Mouse (Mus musculus): ENCODE measurements at regions not wholly inside any gene's neighbourhood (a gene's known extent, or its start where the extent isn't known, plus 50 kb on each side); places are given as distances from the start of the nearest gene placed in this dataset.

- Histone ChIP-seq H3K36me3 (ENCODE audit: control insufficient read depth, insufficient read depth) (no peaks in the 10 kb centered on the region), H3ac (ENCODE audit: control insufficient read depth, insufficient read length, low read depth) (no peak overlapping the region), H3K4me3 (ENCODE audit: insufficient read depth, poor library complexity, severe bottlenecking) (no peak overlapping the region), H3K79me3 (ENCODE audit: low read depth) (no peaks in the 10 kb centered on the region), H3K27me3 (ENCODE audit: control insufficient read depth, insufficient read depth, insufficient read length) (no peaks in the 10 kb centered on the region), H3K79me2 (ENCODE audit: control insufficient read depth, insufficient read depth) (no peaks in the 10 kb centered on the region)
- TF ChIP-seq MYOG (IDR thresholded peaks at IDR 0.05; ENCODE audit: control insufficient read depth, extremely low read depth, insufficient read length), result no peak
- no peak for TF ChIP-seq MYOD1 (IDR thresholded peaks at IDR 0.05; ENCODE audit: control insufficient read depth, insufficient read length, low read depth)
- TF ChIP-seq CTCF (IDR thresholded peaks at IDR 0.05; ENCODE audit: control insufficient read depth, insufficient read depth, insufficient read length), result no peak
- TF ChIP-seq FOSL1 (IDR thresholded peaks at IDR 0.05; ENCODE audit: insufficient read depth, low read length, poor library complexity, severe bottlenecking), result no peak
- no peak for TF ChIP-seq USF1 (IDR thresholded peaks at IDR 0.05; ENCODE audit: low read depth)
- no peak for TF ChIP-seq MAX (IDR thresholded peaks at IDR 0.05)
- no peak for TF ChIP-seq CEBPB (IDR thresholded peaks at IDR 0.05; ENCODE audit: low read depth)
These were observed 368.8 kb upstream of the Rack1 start for GRCm38 (mm10) chr11:48431316-48431715.

DNA sequence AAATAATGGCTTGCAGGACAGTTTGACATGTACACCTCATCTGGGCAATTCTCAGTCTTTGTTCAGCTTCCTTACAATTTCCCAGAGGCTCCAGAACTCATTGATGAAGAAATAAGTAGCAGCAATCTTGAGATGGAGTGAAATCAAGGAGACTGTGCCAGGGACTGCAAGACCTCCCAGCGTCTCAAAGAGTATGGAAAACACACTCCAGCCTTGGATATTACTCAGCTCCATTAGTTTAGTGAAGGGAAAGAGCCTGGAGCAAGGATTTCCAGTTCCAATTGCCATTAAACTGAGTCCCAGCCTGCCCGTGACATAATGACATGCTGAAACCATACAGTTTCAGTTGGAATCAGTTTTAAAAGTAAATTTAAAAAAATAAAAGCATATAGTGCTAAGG is 372.7 kb upstream of the Rack1 start:
- Histone ChIP-seq H3K79me3 (ENCODE audit: low read depth) (no peaks in the 10 kb centered on the region), H3K79me2 (ENCODE audit: control insufficient read depth, insufficient read depth) (no peaks in the 10 kb centered on the region), H3K27me3 (ENCODE audit: control insufficient read depth, insufficient read depth, insufficient read length) (no peaks in the 10 kb centered on the region), H3K36me3 (ENCODE audit: control insufficient read depth, insufficient read depth) (no peaks in the 10 kb centered on the region), H3K4me3 (ENCODE audit: insufficient read depth, poor library complexity, severe bottlenecking) (no peak overlapping the region), H3ac (ENCODE audit: control insufficient read depth, insufficient read length, low read depth) (no peak overlapping the region)
- TF ChIP-seq USF1 (IDR thresholded peaks at IDR 0.05; ENCODE audit: low read depth), result no peak
- TF ChIP-seq MAX (IDR thresholded peaks at IDR 0.05), result no peak
- TF ChIP-seq FOSL1 (IDR thresholded peaks at IDR 0.05; ENCODE audit: insufficient read depth, low read length, poor library complexity, severe bottlenecking), result no peak
- no peak for TF ChIP-seq CEBPB (IDR thresholded peaks at IDR 0.05; ENCODE audit: low read depth)
- no peak for TF ChIP-seq MYOD1 (IDR thresholded peaks at IDR 0.05; ENCODE audit: control insufficient read depth, insufficient read length, low read depth)
- no peak for TF ChIP-seq CTCF (IDR thresholded peaks at IDR 0.05; ENCODE audit: control insufficient read depth, insufficient read depth, insufficient read length)
- TF ChIP-seq MYOG (IDR thresholded peaks at IDR 0.05; ENCODE audit: control insufficient read depth, extremely low read depth, insufficient read length), result no peak

DNA sequence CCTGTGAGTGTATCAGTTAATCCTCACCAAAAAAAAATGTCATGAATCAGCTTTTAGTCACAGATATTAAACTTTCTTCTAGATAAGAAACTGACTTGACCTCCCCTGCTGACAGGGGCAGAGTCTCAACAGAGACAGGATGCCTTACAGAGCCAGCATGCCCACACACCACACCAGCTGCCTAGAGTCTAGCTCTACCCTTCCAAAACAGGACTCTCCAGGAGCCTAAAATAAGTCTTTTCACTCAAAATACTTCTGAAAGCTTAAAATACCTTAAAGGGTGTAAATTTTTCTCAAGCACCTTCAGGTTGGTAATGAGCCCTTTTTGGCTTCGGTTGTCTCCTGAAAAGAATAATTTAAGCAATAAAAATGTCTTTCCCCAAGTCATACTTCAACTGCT is 373.7 kb upstream of the Rack1 start:
- Histone ChIP-seq H3K4me3 (ENCODE audit: insufficient read depth, poor library complexity, severe bottlenecking) (no peak overlapping the region), H3K79me3 (ENCODE audit: low read depth) (no peaks in the 10 kb centered on the region), H3K27me3 (ENCODE audit: control insufficient read depth, insufficient read depth, insufficient read length) (no peaks in the 10 kb centered on the region), H3K79me2 (ENCODE audit: control insufficient read depth, insufficient read depth) (no peaks in the 10 kb centered on the region), H3ac (ENCODE audit: control insufficient read depth, insufficient read length, low read depth) (no peak overlapping the region), H3K36me3 (ENCODE audit: control insufficient read depth, insufficient read depth) (no peaks in the 10 kb centered on the region)
- TF ChIP-seq MYOD1 (IDR thresholded peaks at IDR 0.05; ENCODE audit: control insufficient read depth, insufficient read length, low read depth) (no peak), MYOG (IDR thresholded peaks at IDR 0.05; ENCODE audit: control insufficient read depth, extremely low read depth, insufficient read length) (no peak), USF1 (IDR thresholded peaks at IDR 0.05; ENCODE audit: low read depth) (no peak), MAX (IDR thresholded peaks at IDR 0.05) (no peak), CTCF (IDR thresholded peaks at IDR 0.05; ENCODE audit: control insufficient read depth, insufficient read depth, insufficient read length) (no peak), CEBPB (IDR thresholded peaks at IDR 0.05; ENCODE audit: low read depth) (no peak), FOSL1 (IDR thresholded peaks at IDR 0.05; ENCODE audit: insufficient read depth, low read length, poor library complexity, severe bottlenecking) (no peak)

DNA sequence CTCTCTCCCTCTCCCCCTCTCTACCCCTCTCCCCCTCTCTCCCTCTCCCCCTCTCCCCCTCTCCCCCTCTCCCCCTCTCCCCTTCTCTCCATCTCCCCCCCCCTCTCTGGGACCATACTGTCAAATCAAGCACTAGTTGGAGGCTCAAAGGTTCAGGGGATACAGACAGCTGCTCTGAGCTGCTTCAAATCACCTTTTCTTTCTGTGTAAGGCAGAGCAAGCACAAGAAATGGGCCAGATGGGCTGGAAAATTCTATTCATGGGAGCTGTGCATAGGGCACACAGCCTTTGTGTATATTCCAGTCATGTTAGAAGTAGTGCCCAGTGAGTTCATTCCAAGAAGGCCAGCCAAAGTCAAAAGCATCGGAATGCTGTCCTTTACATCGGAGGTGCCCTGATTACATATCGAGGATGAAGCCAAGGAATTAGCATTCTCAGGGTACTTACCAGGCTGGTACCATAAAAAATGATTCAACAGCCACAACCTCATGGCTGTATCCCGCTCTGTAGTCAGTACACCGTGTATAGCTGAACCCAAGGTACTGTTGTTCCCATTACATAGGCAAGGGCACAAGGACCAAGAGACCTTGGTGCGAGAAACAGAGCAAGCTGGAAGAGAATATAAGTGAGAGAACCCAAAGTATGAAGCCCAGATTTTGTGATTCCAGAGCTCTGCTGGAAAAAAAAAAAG is 381.9 kb upstream of the Rack1 start:
- Histone ChIP-seq H3K79me2 (ENCODE audit: control insufficient read depth, insufficient read depth) (no peaks in the 10 kb centered on the region), H3K27me3 (ENCODE audit: control insufficient read depth, insufficient read depth, insufficient read length) (no peaks in the 10 kb centered on the region), H3ac (ENCODE audit: control insufficient read depth, insufficient read length, low read depth) (no peak overlapping the region), H3K36me3 (ENCODE audit: control insufficient read depth, insufficient read depth) (no peaks in the 10 kb centered on the region), H3K79me3 (ENCODE audit: low read depth) (no peaks in the 10 kb centered on the region), H3K4me3 (ENCODE audit: insufficient read depth, poor library complexity, severe bottlenecking) (no peak overlapping the region)
- TF ChIP-seq MYOG (IDR thresholded peaks at IDR 0.05; ENCODE audit: control insufficient read depth, extremely low read depth, insufficient read length) (no peak), MYOD1 (IDR thresholded peaks at IDR 0.05; ENCODE audit: control insufficient read depth, insufficient read length, low read depth) (no peak), MAX (IDR thresholded peaks at IDR 0.05) (no peak), CTCF (IDR thresholded peaks at IDR 0.05; ENCODE audit: control insufficient read depth, insufficient read depth, insufficient read length) (no peak), CEBPB (IDR thresholded peaks at IDR 0.05; ENCODE audit: low read depth) (no peak)

DNA sequence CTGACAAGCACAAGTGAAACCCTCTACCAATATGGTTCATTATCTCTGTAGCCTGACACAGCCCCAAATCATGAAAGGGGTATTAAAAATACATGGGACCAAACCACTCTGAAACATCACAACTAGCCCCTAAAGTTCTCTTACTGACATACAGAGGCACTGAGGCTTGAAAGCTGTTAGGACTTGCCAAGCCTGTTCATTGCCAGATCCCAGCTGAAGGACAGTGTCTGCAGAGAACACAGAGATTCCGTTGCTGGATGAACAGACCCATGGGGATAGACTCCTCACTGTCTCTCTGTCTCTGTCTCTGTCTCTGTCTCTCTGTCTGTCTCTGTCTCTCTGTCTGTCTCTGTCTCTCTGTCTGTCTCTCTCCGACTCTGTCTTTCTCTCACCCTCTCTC is 382.5 kb upstream of the Rack1 start:
- Histone ChIP-seq H3K79me2 (ENCODE audit: control insufficient read depth, insufficient read depth) (no peaks in the 10 kb centered on the region), H3K36me3 (ENCODE audit: control insufficient read depth, insufficient read depth) (no peaks in the 10 kb centered on the region), H3K4me3 (ENCODE audit: insufficient read depth, poor library complexity, severe bottlenecking) (no peak overlapping the region), H3K79me3 (ENCODE audit: low read depth) (no peaks in the 10 kb centered on the region), H3ac (ENCODE audit: control insufficient read depth, insufficient read length, low read depth) (no peak overlapping the region), H3K27me3 (ENCODE audit: control insufficient read depth, insufficient read depth, insufficient read length) (no peaks in the 10 kb centered on the region)
- TF ChIP-seq FOSL1 (IDR thresholded peaks at IDR 0.05; ENCODE audit: insufficient read depth, low read length, poor library complexity, severe bottlenecking), result no peak
- no peak for TF ChIP-seq MYOD1 (IDR thresholded peaks at IDR 0.05; ENCODE audit: control insufficient read depth, insufficient read length, low read depth)
- TF ChIP-seq MYOG (IDR thresholded peaks at IDR 0.05; ENCODE audit: control insufficient read depth, extremely low read depth, insufficient read length), result no peak
- no peak for TF ChIP-seq MAX (IDR thresholded peaks at IDR 0.05)
- TF ChIP-seq CTCF (IDR thresholded peaks at IDR 0.05; ENCODE audit: control insufficient read depth, insufficient read depth, insufficient read length), result no peak
- TF ChIP-seq USF1 (IDR thresholded peaks at IDR 0.05; ENCODE audit: low read depth), result no peak
- TF ChIP-seq CEBPB (IDR thresholded peaks at IDR 0.05; ENCODE audit: low read depth), result no peak
